Mouse (Mus musculus) midbrain, embryonic 14.5 days (tissue): ENCODE results near the gene Ttll7. TPM values are rescaled to one million over a fixed set of nuclear protein-coding genes. Genes with fewer than 3 reads are reported as not detected.

Experiments used
- ATAC-seq: fragments of 200-750 bp; cut with Nextera tagmentation; 2 replicates; pipeline ENCODE4 v1.8.0; 2017; ENCODE audit warnings: moderate number of reproducible peaks, moderate library complexity; ENCODE audit not compliant: low FRiP score, low TSS enrichment
- DNase-seq: peaks from one replicate; pipeline ENCODE4 v3.0.0-alpha.2; 2015
- H3K27ac ChIP-seq: fragments of 300-500 bp; sonication (generic); replicated peaks from 2 replicates; pipeline ENCODE4 v1.5.1; 2014; ENCODE audit warnings: mild to moderate bottlenecking, low read depth, low read length, moderate library complexity
- H3K27me3 ChIP-seq: fragments of 300-500 bp; sonication (generic); 2 replicates; pipeline ENCODE4 v1.6.1; 2014; ENCODE audit warnings: low read length, control low read depth, mixed read lengths; ENCODE audit not compliant: control insufficient read depth, insufficient read depth
- H3K36me3 ChIP-seq: fragments of 300-500 bp; sonication (generic); 2 replicates; pipeline ENCODE4 v1.6.1; 2014; ENCODE audit warnings: low read length, control low read depth; ENCODE audit not compliant: control insufficient read depth, insufficient read depth
- H3K4me1 ChIP-seq: fragments of 300-500 bp; sonication (generic); 2 replicates; pipeline ENCODE4 v1.6.1; 2014; ENCODE audit warnings: mild to moderate bottlenecking, antibody characterized with exemption, low read length, control low read depth; ENCODE audit not compliant: control insufficient read depth, insufficient read depth
- H3K4me2 ChIP-seq: fragments of 300-500 bp; sonication (generic); 2 replicates; pipeline ENCODE4 v1.6.1; 2014; ENCODE audit warnings: mild to moderate bottlenecking, low read length, moderate library complexity
- H3K4me3 ChIP-seq: fragments of 300-500 bp; sonication (generic); replicated peaks from 2 replicates; pipeline ENCODE4 v1.5.1; 2014; ENCODE audit warnings: low read depth, low read length
- H3K9ac ChIP-seq: fragments of 300-500 bp; sonication (generic); replicated peaks from 2 replicates; pipeline ENCODE4 v1.6.1; 2014; ENCODE audit warnings: mild to moderate bottlenecking, low read length, moderate library complexity
- H3K9me3 ChIP-seq: fragments of 300-500 bp; sonication (generic); 2 replicates; pipeline ENCODE4 v1.6.1; 2016; ENCODE audit warnings: low read length, control low read depth, mixed read lengths; ENCODE audit not compliant: control insufficient read depth
- WGBS: fragments of 180-500 bp; shearing (Covaris S2); extraction: QIAGEN DNeasy Blood & Tissue Kit; methylation state at CpG from one replicate; pipeline ENCODE4 v1.1.7; 2014; 5-methylcytosine and 5-hydroxymethylcytosine counted together
- polyA plus RNA-seq: library from polyadenylated mRNA; unstranded; fragments of >200 nt; fragmentation: Nextera tagmentation; extraction: Ambion mirVana; gene quantifications from 2 replicates; pipeline ENCODE4 v1.2.1, GENCODE M21; 2014

Gene Ttll7
- polyA plus RNA-seq, 1 experiment from 2014 or later = 8.4 TPM

DNA sequence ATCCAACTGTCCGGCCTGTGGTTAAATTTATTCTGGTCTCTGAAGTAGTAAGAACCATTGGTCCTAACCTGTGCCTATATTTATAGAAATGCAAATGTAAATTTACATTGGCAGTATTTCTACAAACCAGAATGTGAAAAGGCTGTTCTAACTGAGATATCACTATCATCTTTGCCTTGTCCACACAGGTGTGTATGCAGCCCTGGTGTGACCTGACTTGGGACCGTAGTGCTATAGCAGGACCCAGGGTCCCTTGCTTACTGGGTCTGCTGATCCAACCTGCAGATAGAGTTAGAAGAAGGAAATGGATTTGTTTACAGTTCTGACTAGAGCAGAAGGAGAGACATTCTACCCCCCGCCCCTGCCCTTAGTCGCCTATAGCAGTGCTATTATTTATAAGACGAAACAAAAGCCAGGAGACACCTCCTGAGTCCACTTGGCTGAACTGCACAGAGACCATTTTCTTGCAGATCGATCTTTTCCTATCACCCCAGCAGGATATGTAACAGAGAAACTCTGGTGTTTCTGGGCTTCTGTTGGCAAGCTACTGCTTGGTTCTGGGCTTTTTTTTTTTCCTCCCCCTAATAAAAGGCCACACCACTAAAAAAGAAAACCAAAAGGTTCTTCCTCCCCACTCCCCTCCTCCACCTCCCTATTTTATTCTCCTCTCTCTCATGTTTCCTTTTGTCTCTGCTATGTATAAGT is 75.3 kb downstream of the Ttll7 start:
- H3K27me3 ChIP-seq = no peaks in the 10 kb centered on the region
- no peaks in the 10 kb centered on the region for H3K9me3 ChIP-seq
- WGBS = 91% methylated on average over 6 of the region's 6 CpGs
- no peak overlapping the region for H3K9ac ChIP-seq
- no peak overlapping the region for H3K4me2 ChIP-seq
- peaks cover 18% of the 10 kb centered on the region; the same call in 1 of the 2 replicates for H3K36me3 ChIP-seq
- DNase-seq (no peak), ATAC-seq (no peak)
- H3K4me1 ChIP-seq = no peaks in the 10 kb centered on the region
- no peak overlapping the region for H3K4me3 ChIP-seq
- H3K27ac ChIP-seq = no peak overlapping the region

DNA sequence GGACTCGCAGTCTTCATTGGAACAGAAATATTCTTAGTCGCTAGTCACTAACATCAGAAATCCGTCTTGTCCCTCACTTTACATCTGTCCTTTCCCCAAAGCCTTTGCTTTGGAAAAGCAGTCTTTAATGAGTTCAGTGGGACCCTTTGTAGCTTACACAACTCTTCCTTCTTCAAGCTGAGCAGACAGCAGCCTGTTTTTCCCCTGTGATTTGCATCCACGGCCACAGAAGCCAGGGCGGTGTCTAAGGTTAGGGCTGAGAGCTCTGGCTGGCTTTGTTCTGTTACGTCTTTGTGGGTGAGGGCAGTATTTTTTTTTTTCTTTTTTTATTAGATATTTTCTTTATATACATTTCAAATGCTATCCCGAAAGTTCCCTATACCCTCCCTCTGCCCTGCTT is 76.0 kb downstream of the Ttll7 start:
- Histone ChIP-seq H3K9me3 (no peaks in the 10 kb centered on the region), H3K4me3 (no peak overlapping the region), H3K36me3 (peaks cover 18% of the 10 kb centered on the region; the same call in 1 of the 2 replicates), H3K27me3 (no peaks in the 10 kb centered on the region), H3K4me1 (no peaks in the 10 kb centered on the region), H3K27ac (no peak overlapping the region), H3K4me2 (no peak overlapping the region), H3K9ac (no peak overlapping the region)
- ATAC-seq = no peak
- DNase-seq = no peak
- 86% methylated on average over 7 of the region's 7 CpGs for WGBS

DNA sequence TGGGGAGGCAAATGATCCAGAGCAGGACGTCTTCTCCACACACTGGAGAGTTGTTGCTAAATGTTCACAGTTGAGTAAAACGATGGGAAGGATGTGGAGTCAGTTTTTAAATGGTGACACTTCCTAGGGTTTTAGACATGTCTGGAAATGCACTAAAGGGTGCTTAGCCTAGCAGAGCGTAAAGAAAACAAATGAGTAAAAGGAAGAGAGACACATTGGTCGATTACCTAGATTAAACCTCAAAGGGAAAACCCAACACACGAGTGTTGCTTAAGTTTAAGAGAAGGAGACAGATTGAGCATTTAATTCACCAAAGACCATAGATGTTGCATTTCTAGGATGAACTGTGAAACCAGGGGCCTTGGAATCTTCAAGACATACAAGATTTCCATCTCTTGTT is 76.8 kb downstream of the Ttll7 start:
- Histone ChIP-seq H3K4me2 (no peak overlapping the region), H3K9me3 (no peaks in the 10 kb centered on the region), H3K4me3 (no peak overlapping the region), H3K27ac (no peak overlapping the region), H3K36me3 (peaks cover 18% of the 10 kb centered on the region; the same call in 1 of the 2 replicates), H3K9ac (no peak overlapping the region), H3K4me1 (no peaks in the 10 kb centered on the region), H3K27me3 (no peaks in the 10 kb centered on the region)
- 69% methylated on average over 5 of the region's 5 CpGs for WGBS
- no peak for ATAC-seq
- DNase-seq = no peak

DNA sequence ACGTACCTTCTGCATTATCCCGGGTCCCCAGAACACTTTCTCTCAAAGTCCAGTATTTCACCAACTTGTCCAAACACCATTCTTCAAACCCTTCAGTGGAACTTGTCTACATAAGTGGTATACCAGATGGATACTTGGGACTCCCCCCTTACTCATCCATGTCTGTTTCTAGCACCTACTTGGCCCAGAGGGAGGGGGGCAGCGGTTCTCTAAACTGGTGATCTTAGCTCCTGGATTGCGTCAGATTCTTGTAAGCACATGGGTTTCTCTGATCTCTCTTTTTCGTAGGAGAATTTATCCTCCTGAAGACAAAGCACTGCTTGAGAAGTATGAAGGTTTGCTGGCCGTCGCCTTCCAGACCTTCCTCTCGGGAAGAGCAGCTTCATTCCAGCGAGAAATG is 79.0 kb downstream of the Ttll7 start:
- H3K4me1 ChIP-seq = no peaks in the 10 kb centered on the region
- peaks cover 25% of the 10 kb centered on the region for H3K36me3 ChIP-seq
- ATAC-seq (no peak), DNase-seq (no peak)
- H3K27ac ChIP-seq = no peak overlapping the region
- WGBS = 95% methylated on average over 9 of the region's 9 CpGs
- H3K9ac ChIP-seq = no peak overlapping the region
- H3K4me2 ChIP-seq = no peak overlapping the region
- H3K9me3 ChIP-seq = no peaks in the 10 kb centered on the region
- no peak overlapping the region for H3K4me3 ChIP-seq
- no peaks in the 10 kb centered on the region for H3K27me3 ChIP-seq

DNA sequence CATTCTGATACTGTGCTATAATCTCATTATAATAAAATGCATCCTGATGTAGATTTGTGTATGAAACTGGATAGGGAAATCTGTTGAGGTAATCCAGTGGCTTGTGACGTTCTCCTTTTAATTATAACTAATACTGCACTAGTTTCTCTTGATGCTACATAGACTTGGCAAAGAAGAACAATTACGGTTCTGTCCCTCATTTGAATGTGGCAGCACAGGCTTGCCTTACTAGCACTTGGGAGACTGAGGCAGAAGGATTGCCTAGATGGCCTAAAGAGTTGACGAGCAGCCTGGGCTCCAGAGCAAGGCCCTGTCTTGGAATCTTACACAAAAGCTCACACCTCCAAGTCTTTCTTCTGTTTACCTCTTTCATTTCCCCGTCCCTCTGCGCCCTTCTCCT is 80.3 kb downstream of the Ttll7 start:
- Histone ChIP-seq H3K27ac (no peak overlapping the region), H3K27me3 (no peaks in the 10 kb centered on the region), H3K4me2 (no peak overlapping the region), H3K36me3 (peaks cover 28% of the 10 kb centered on the region), H3K4me1 (no peaks in the 10 kb centered on the region), H3K9me3 (no peaks in the 10 kb centered on the region), H3K9ac (no peak overlapping the region), H3K4me3 (no peak overlapping the region)
- 88% methylated on average over 5 of the region's 5 CpGs for WGBS
- no peak for DNase-seq
- ATAC-seq = no peak

DNA sequence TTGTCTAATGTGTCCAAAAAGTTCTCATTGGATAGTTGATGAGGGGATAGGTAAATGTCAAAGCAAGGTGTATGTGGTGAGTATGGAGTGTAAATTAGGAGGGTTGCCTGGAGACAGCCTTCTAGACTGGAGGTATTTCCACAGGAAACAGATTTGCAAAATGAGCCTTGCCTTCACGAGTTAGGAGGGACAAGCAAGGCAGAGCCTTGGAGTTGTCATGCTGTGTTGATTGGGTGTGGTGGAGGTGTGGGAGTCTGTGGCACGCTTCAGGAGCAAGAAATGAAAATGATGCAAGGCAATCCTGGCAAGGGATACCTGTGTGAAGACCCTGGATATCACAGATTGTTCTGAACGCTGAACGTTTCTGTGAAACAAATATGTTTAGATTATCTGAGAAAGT is 84.7 kb downstream of the Ttll7 start:
- H3K4me1 ChIP-seq = peaks cover 4% of the 10 kb centered on the region; the same call in 1 of the 2 replicates
- no peaks in the 10 kb centered on the region for H3K9me3 ChIP-seq
- WGBS = 80% methylated on average over 4 of the region's 4 CpGs
- DNase-seq (no peak), ATAC-seq (no peak)
- H3K4me3 ChIP-seq = no peak overlapping the region
- no peaks in the 10 kb centered on the region for H3K27me3 ChIP-seq
- no peak overlapping the region for H3K9ac ChIP-seq
- no peak overlapping the region for H3K27ac ChIP-seq
- peaks cover 16% of the 10 kb centered on the region for H3K36me3 ChIP-seq
- H3K4me2 ChIP-seq = no peak overlapping the region

DNA sequence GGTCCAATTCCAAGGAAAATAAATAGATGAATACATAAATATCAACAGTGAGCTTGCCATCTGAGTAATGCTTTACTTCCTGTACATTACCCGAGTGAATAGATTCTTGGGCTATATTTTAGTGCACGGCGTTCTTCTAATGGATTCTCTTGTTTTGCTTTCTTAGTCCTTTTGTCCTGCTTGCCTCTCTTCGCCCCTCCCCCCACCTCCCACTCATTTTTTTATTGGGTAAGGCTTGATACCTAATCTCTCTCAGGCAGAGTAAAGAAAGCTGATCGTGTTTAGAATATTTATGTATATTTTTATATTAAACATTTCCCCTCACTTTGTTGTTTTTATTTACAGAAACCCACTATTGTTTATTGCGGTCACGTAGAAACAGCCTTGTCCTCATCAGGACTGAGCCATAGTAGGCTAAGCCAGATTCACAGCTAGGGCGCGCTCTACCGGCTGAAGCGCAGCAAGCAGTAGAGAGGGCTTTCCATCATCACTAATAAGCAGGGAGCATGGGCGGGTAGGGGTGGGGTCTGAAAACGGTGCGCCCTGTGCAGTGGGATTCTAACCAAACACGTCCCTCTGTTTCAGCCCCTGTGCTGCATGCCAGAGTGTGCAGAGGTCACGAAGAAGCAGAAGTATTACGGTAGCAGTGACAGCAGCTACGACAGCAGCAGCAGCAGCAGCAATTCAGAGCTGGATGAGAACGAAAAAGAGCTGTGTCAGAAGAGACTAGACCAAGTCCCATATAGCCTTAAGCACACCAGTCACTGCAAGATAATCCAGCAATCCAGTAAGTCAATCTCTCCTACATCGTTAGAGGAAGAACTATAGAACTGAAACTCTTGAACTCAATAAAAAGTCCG is 87.5 kb downstream of the Ttll7 start:
- Histone ChIP-seq H3K27ac (no peak overlapping the region; the same call in 1 of the 2 replicates), H3K9ac (no peak overlapping the region; the same call in 1 of the 2 replicates)

DNA sequence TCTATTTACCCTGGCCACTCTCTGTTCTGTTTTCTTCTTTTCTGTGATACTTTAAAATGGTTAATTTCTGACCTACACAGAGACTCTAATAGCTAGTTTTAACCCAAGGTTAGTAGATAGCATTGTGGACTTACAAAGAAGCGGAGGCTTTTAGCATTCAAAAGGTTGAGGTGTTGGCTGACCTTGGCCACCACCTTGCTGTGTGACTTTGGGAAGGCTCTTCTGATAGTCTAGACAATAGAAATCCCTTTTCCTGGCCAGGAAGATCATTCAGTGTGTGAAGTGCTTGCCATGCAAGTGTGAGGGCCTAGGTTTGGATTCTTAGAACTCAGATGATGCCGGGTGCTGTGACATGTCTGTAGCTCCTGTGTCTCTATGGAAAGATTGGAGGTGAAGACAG is 90.9 kb downstream of the Ttll7 start:
- no peak overlapping the region for H3K27ac ChIP-seq
- no peak overlapping the region for H3K9ac ChIP-seq
- no peak overlapping the region for H3K4me3 ChIP-seq
- no peaks in the 10 kb centered on the region for H3K36me3 ChIP-seq
- ATAC-seq (no peak), DNase-seq (no peak)
- 97% methylated on average over 2 of the region's 2 CpGs for WGBS
- H3K4me1 ChIP-seq = peaks cover 4% of the 10 kb centered on the region; the same call in 1 of the 2 replicates
- no peak overlapping the region for H3K4me2 ChIP-seq
- H3K27me3 ChIP-seq = no peaks in the 10 kb centered on the region
- H3K9me3 ChIP-seq = no peaks in the 10 kb centered on the region

More for the DNA sequence above, 87.5 kb downstream of the Ttll7 start:
- WGBS = 26% methylated on average over 21 of the region's 21 CpGs
- ATAC-seq = peak; percentile 81
- Histone ChIP-seq H3K36me3 (peaks cover 11% of the 10 kb centered on the region), H3K4me2 (peak overlapping the region; percentile 28), H3K4me1 (peaks cover 4% of the 10 kb centered on the region; the same call in 1 of the 2 replicates), H3K9me3 (no peaks in the 10 kb centered on the region), H3K27me3 (no peaks in the 10 kb centered on the region), H3K4me3 (no peak overlapping the region)
- peak; percentile 83 for DNase-seq
